Comparison of ENCODE assay signal across 32 mouse cellular contexts in genomic region chr6:68749699-68750098, GRCm38 (mm10).
"Had no signal": no experiment of that assay in that cellular context is flagged by ENCODE, and none has a peak within 500 bp of the region (broad histone marks: within the 10 kb centered on the region; RNA-seq: fewer than 3 reads in every experiment).

No protein-coding gene starts in this region.

- H3K9me3 ChIP-seq: heart, embryonic 10.5 days; heart, embryonic 13.5 days; heart, embryonic 15.5 days; hindbrain, embryonic 12.5 days; hindbrain, embryonic 13.5 days; hindbrain, embryonic 15.5 days; intestine, embryonic 15.5 days; kidney, embryonic 15.5 days had no signal

- H3K27ac ChIP-seq: heart, embryonic 10.5 days; heart, embryonic 13.5 days; heart, embryonic 15.5 days; hindbrain, embryonic 10.5 days; hindbrain, embryonic 12.5 days; hindbrain, embryonic 13.5 days; hindbrain, embryonic 14.5 days; hindbrain, embryonic 15.5 days; hindbrain, postnatal 0 days; intestine, embryonic 15.5 days; kidney, embryonic 15.5 days; kidney, postnatal 0 days; layer of hippocampus, adult 2 months; left cerebral cortex, adult 2 months had no signal

- H3K27me3 ChIP-seq: heart, embryonic 12.5 days; heart, embryonic 13.5 days; heart, embryonic 15.5 days; hindbrain, embryonic 12.5 days; hindbrain, embryonic 13.5 days; hindbrain, embryonic 15.5 days; intestine, embryonic 15.5 days; kidney, embryonic 15.5 days had no signal

- H3K4me2 ChIP-seq: heart, embryonic 11.5 days; heart, embryonic 12.5 days; heart, embryonic 13.5 days; heart, embryonic 15.5 days; hindbrain, embryonic 12.5 days; hindbrain, embryonic 13.5 days; hindbrain, embryonic 14.5 days; hindbrain, embryonic 15.5 days; intestine, embryonic 15.5 days; kidney, embryonic 15.5 days had no signal

- H3K4me1 ChIP-seq: heart, embryonic 10.5 days; heart, embryonic 12.5 days; heart, embryonic 13.5 days; heart, embryonic 15.5 days; hindbrain, embryonic 10.5 days; hindbrain, embryonic 12.5 days; hindbrain, embryonic 13.5 days; hindbrain, embryonic 15.5 days; intestine, embryonic 15.5 days; kidney, embryonic 15.5 days had no signal

- H3K4me3 ChIP-seq: heart, embryonic 10.5 days; heart, embryonic 12.5 days; heart, embryonic 13.5 days; heart, embryonic 15.5 days; hindbrain, embryonic 10.5 days; hindbrain, embryonic 12.5 days; hindbrain, embryonic 13.5 days; hindbrain, embryonic 15.5 days; intestine, embryonic 15.5 days; kidney, embryonic 15.5 days; layer of hippocampus, adult 2 months; left cerebral cortex, adult 2 months had no signal

- H3K9ac ChIP-seq: heart, embryonic 12.5 days; heart, embryonic 13.5 days; heart, embryonic 15.5 days; hindbrain, embryonic 12.5 days; hindbrain, embryonic 13.5 days; hindbrain, embryonic 14.5 days; hindbrain, embryonic 15.5 days; intestine, embryonic 15.5 days; kidney, embryonic 15.5 days had no signal

- H3K36me3 ChIP-seq: heart, embryonic 10.5 days; heart, embryonic 12.5 days; heart, embryonic 13.5 days; heart, embryonic 15.5 days; hindbrain, embryonic 10.5 days; hindbrain, embryonic 12.5 days; hindbrain, embryonic 13.5 days; hindbrain, embryonic 15.5 days; intestine, embryonic 15.5 days; kidney, embryonic 15.5 days had no signal

- DNase-seq: heart, postnatal 10 days; heart, postnatal 14 days; heart, postnatal 36 days; heart, postnatal 4 days; kidney, adult 11 months; kidney, adult 18-20 months; kidney, adult 2 months; kidney, adult 8-10 months; kidney, adult 9 months; kidney, postnatal 10 days; kidney, postnatal 14 days; kidney, postnatal 25 days; kidney, postnatal 36 days; kidney, postnatal 4 days; layer of hippocampus, adult 9-11 months; layer of hippocampus, postnatal 36 days had no signal
